Mouse (Mus musculus): ENCODE measurements around the gene Tlr7.

Tlr7 gene

GRCm38 (mm10) chrX:167321233-167321806, 9.0 kb downstream of the Tlr7 start:
- TF ChIP-seq GATA4 (IDR thresholded peaks at IDR 0.05; ENCODE audit: insufficient replicate concordance, low read length): no peak

DNA sequence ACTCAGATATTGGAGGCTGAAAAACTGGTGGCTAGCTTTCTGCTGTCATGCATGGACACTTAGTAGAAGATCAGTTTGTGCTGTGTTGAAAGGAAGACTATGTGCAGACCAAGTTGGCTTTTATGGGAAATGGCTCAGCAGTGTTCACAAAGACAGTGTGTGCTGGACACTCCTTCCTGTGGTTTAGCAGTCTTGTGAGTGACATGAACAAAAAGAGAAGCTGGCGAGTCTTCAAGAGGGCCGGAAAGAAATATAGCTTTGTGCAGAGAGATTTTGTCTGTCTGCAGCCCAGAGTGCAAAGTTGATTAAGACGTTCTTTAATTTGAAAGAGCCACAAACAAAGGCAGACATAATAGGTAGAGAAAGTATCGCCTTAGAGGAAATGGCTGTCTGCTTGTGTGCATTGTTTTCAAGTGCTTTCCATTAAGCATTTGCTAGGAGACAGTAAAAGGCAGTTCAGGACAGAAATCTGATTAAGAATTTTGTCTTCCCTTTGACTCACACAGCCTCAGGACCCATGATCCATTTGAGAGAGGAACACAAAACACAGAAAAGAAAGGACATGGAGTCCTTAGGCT, 11.4 kb downstream of the Tlr7 start:
- TF ChIP-seq GATA4 (IDR thresholded peaks at IDR 0.05; ENCODE audit: insufficient replicate concordance, low read length): no peak

DNA sequence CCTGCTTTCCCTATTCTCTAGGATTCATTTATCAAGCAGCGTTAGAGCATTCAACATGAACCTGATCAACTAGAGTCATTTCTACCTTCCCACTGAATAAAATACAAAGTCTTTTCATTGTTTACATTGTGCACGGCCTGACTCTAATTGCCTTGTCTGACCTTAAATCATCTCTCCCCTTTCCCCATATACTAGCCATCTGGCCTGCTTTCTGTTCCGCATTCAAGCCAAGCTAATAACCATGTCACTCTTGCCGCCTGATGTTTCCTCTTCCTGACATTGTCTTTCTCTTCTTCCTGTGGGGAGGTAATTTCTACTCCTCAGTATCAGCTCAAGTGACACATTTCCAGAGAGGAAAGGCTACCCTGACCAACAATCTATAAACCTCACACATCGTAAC, 14.6 kb downstream of the Tlr7 start:
- no peak for TF ChIP-seq GATA4 (IDR thresholded peaks at IDR 0.05; ENCODE audit: insufficient replicate concordance, low read length)

DNA sequence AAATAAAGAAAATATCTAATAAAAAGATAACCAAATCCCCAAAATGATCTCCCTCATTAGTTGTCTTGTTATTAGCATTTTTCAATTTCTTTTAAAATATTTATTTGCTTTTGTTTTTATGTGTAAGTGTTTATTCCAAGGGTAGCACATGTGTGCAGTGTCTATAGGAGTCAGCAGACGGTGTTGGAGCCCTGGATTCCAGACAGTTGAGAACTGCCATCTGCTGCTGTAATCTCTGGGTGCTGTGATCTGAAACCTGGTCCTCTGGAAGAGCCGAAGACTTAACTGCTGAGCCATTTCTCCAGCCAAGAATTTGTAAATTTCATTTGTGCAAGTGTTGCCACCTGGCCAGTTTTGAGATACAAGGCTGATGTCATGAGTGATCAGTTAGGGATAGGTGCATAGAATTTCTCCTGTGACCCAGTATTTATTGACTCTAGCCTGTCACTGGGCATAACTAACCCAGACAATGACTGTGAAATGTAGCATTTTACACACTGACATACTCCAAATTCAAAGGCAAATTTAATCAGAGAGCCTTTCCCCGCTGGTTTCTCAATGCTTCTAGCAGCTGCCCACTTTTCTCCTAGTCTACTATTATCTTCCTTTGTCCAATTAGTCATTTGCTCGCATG, 15.1 kb downstream of the Tlr7 start:
- TF ChIP-seq GATA4 (IDR thresholded peaks at IDR 0.05; ENCODE audit: insufficient replicate concordance, low read length): no peak

- TF ChIP-seq GATA4 (IDR thresholded peaks at IDR 0.05; ENCODE audit: insufficient replicate concordance, low read length): no peak
Observed at GRCm38 (mm10) chrX:167276953-167277352, 53.4 kb downstream of the Tlr7 start.

DNA sequence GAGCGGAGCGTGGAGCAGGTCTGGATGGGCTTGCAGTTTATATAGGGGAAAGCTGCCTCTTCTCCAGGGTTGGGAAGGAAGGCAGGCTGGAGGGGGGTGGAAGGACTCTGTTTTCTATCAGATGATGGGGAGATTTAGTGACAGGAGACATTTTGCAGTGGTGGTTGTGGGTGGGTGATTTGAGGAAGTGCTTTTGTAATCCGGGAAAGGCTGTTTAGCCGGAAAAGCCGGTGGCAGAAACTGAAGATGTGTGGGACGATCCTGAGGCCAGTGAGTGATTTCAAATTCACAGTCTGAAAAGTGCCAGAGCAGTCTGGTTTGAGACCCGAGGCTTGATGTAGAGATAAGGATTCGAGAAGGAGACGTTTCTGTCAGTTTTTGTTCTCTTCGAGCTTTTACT, 53.8 kb downstream of the Tlr7 start:
- TF ChIP-seq GATA4 (IDR thresholded peaks at IDR 0.05; ENCODE audit: insufficient replicate concordance, low read length): no peak

DNA sequence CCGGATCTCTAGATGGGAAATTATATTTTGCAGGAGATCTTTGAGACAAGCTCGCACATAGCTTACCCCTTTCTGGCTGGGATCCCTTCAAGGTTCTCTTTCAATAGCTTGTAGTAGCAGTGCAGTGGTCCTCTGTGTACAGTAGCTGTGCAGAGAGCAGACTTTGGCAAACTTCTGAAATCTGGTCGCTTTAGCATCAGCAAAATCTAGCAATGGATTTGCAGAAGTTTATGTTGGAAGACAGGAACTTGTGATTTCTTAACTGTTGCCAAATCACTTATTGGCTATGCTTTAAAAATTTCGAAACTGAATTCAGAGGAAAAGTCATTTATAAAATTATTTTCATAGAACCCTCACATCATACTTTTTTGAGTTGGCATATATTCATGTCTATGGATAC, 66.3 kb downstream of the Tlr7 start, which contains the start of gene Tlr8:
Gene Tlr8, minus strand, starts transcription at position 244 of the 400 bp plus-strand sequence.
- no peak for TF ChIP-seq GATA4 (IDR thresholded peaks at IDR 0.05; ENCODE audit: insufficient replicate concordance, low read length)

GRCm38 (mm10) chrX:167263530-167263929, 66.8 kb downstream of the Tlr7 start:
- no peak for TF ChIP-seq GATA4 (IDR thresholded peaks at IDR 0.05; ENCODE audit: insufficient replicate concordance, low read length)

Data from liver, adult (tissue).